Mouse (Mus musculus): Measurements from ENCODE around the gene H2-K1.

- TF ChIP-seq POLR2A (IDR thresholded peaks at IDR 0.05; ENCODE audit: extremely low read depth, insufficient read depth, low read length) (no peak), CTCF (IDR thresholded peaks at IDR 0.05; ENCODE audit: extremely low read depth, insufficient read depth, low read length) (no peak)
Measured at GRCm38 (mm10) chr17:33948905-33949537, 51.1 kb downstream of the H2-K1 start.
